Mouse (Mus musculus) liver, postnatal 0 days (tissue): ENCODE measurements around the gene Lipt2. TPM values are rescaled to one million over a fixed set of nuclear protein-coding genes. Genes with fewer than 3 reads are reported as not detected.

Source experiments
- ATAC-seq: fragments of 200-750 bp; cut with Nextera tagmentation; 2 replicates; pipeline ENCODE4 v1.8.0; 2017; ENCODE audit warnings: mild to moderate bottlenecking, moderate library complexity
- DNase-seq: peaks from one replicate; pipeline ENCODE4 v3.0.0-alpha.2; 2016
- H3K27ac ChIP-seq: fragments of 300-500 bp; sonication (generic); 2 replicates; pipeline ENCODE4 v1.5.1; 2014; ENCODE audit warnings: antibody characterized with exemption, moderate library complexity, mild to moderate bottlenecking, low read depth
- H3K27me3 ChIP-seq: fragments of 300-500 bp; sonication (generic); 2 replicates; pipeline ENCODE4 v1.6.1; 2014; ENCODE audit warnings: low read length, control low read depth, mixed read lengths; ENCODE audit not compliant: insufficient read depth
- H3K36me3 ChIP-seq: fragments of 300-500 bp; sonication (generic); replicated peaks from 2 replicates; pipeline ENCODE4 v1.6.1; 2014; ENCODE audit warnings: mild to moderate bottlenecking, control low read depth, low read length, moderate library complexity, mixed read lengths; ENCODE audit not compliant: insufficient read depth
- H3K4me1 ChIP-seq: fragments of 300-500 bp; sonication (generic); 2 replicates; pipeline ENCODE4 v1.6.1; 2014; ENCODE audit warnings: antibody characterized with exemption, mild to moderate bottlenecking, control low read depth; ENCODE audit not compliant: insufficient read depth
- H3K4me2 ChIP-seq: fragments of 300-500 bp; sonication (generic); 2 replicates; pipeline ENCODE4 v1.6.1; 2014; ENCODE audit warnings: low read depth, mild to moderate bottlenecking, low read length, moderate library complexity, mixed read lengths
- H3K4me3 ChIP-seq: fragments of 300-500 bp; sonication (generic); 2 replicates; pipeline ENCODE4 v1.5.1; 2014; ENCODE audit warnings: low read depth, low read length
- H3K9ac ChIP-seq: fragments of 300-500 bp; sonication (generic); replicated peaks from 2 replicates; pipeline ENCODE4 v1.6.1; 2014; ENCODE audit warnings: mild to moderate bottlenecking, moderate library complexity
- H3K9me3 ChIP-seq: fragments of 300-500 bp; sonication (generic); 2 replicates; pipeline ENCODE4 v1.6.1; 2016; ENCODE audit warnings: mild to moderate bottlenecking, control low read depth, low read length, mixed read lengths
- CTCF ChIP-seq: sonication (generic); IDR thresholded peaks from 2 replicates; pipeline ENCODE4 v1.5.1; 2016; ENCODE audit warnings: antibody characterized with exemption, low read depth
- EP300 ChIP-seq: IDR thresholded peaks from 2 replicates; pipeline ENCODE4 v1.6.1; 2016; ENCODE audit warnings: antibody characterized with exemption, low read depth, mild to moderate bottlenecking
- WGBS: fragments of 180-500 bp; shearing (Covaris S2); extraction: QIAGEN DNeasy Blood & Tissue Kit; methylation state at CpG from one replicate; pipeline ENCODE4 v1.1.7; 2014; ENCODE audit not compliant: insufficient replicate concordance; 5-methylcytosine and 5-hydroxymethylcytosine counted together
- polyA plus RNA-seq: library from polyadenylated mRNA; unstranded; fragments of >200 nt; fragmentation: Nextera tagmentation; extraction: Ambion mirVana; gene quantifications from 2 replicates; pipeline ENCODE4 v1.2.1, GENCODE M21; 2015

Gene Lipt2
- polyA plus RNA-seq, 1 experiment from 2014 or later: 6.4 TPM

DNA sequence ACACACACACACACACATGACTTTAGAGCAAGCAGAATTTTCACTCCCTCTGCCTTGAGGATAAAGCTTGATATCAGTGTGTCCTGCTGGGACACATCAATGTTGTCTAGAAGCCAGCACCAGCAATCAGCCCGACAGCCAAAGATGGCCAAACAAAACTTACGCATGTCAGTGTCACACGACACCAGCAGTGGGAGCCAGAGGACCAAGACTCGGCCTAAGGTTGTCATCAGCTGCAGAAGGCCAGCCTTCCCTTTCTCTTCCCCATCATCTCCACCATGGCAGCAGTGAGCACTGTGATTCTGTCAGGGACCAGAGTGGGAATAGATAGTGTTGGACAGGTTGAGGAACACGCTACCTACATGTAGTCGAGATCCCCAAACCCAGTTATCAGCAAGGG is 35.6 kb upstream of the Lipt2 start:
- WGBS: 47% methylated on average over 6 of the region's 6 CpGs
- peak; percentile 84 for TF ChIP-seq CTCF
- TF ChIP-seq EP300: no peak
- Histone ChIP-seq H3K9ac (no peak overlapping the region), H3K4me1 (peaks cover 5% of the 10 kb centered on the region; the same call in 1 of the 2 replicates), H3K4me3 (no peak overlapping the region), H3K27me3 (no peaks in the 10 kb centered on the region), H3K4me2 (no peak overlapping the region), H3K9me3 (no peaks in the 10 kb centered on the region), H3K27ac (no peak overlapping the region), H3K36me3 (peaks cover 8% of the 10 kb centered on the region)
- ATAC-seq (no peak), DNase-seq (peak; percentile 70)

- H3K36me3 ChIP-seq: peaks cover under 1% of the 10 kb centered on the region; the same call in 1 of the 2 replicates
- no peak overlapping the region for H3K9ac ChIP-seq
- H3K4me3 ChIP-seq: no peak overlapping the region
- no peak overlapping the region for H3K4me2 ChIP-seq
- 74% methylated on average over 2 of the region's 2 CpGs for WGBS
- peak; percentile 71 for DNase-seq
- H3K9me3 ChIP-seq: no peaks in the 10 kb centered on the region
- peaks cover 5% of the 10 kb centered on the region; the same call in 1 of the 2 replicates for H3K4me1 ChIP-seq
- H3K27ac ChIP-seq: no peak overlapping the region
- no peak for ATAC-seq
- H3K27me3 ChIP-seq: no peaks in the 10 kb centered on the region
- TF ChIP-seq CTCF (peak; percentile 76), EP300 (no peak)
Observed at GRCm38 (mm10) chr7:100124211-100124610, 34.9 kb upstream of the Lipt2 start.

DNA sequence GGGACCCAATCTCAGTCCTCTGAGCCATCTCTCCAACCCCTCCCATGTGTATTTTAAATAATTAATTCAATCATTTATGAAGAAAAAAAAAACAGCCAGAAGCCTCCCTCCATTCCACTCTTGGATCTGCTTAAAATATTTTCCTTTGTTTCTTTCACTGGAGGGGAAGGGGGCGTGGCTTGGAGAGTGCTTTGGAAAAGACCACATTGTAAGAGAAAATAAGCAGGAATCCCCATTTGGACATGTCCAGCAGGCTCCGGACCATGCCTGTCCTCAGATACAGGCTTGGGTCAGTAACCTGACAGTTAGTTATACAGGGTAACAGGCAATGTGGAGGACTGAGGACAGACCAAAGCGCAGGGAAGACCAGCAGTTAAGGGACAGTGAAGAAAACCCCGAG is 33.9 kb upstream of the Lipt2 start:
- 73% methylated on average over 4 of the region's 4 CpGs for WGBS
- Histone ChIP-seq H3K4me1 (no peaks in the 10 kb centered on the region), H3K27ac (no peak overlapping the region), H3K4me3 (no peak overlapping the region), H3K36me3 (no peaks in the 10 kb centered on the region; the same call in 1 of the 2 replicates), H3K9ac (no peak overlapping the region), H3K9me3 (no peaks in the 10 kb centered on the region), H3K4me2 (no peak overlapping the region), H3K27me3 (no peaks in the 10 kb centered on the region)
- DNase-seq (no peak), ATAC-seq (no peak)
- no peak for TF ChIP-seq EP300
- TF ChIP-seq CTCF: no peak

GRCm38 (mm10) chr7:100126514-100126913 is 32.6 kb upstream of the Lipt2 start:
- WGBS: 75% methylated on average over 7 of the region's 7 CpGs
- ATAC-seq (no peak), DNase-seq (no peak)
- no peak for TF ChIP-seq EP300
- TF ChIP-seq CTCF: no peak
- H3K36me3 ChIP-seq: no peaks in the 10 kb centered on the region; the same call in 1 of the 2 replicates
- H3K9ac ChIP-seq: no peak overlapping the region
- no peaks in the 10 kb centered on the region for H3K9me3 ChIP-seq
- H3K4me1 ChIP-seq: no peaks in the 10 kb centered on the region
- H3K27ac ChIP-seq: no peak overlapping the region
- H3K27me3 ChIP-seq: no peaks in the 10 kb centered on the region
- no peak overlapping the region for H3K4me2 ChIP-seq
- H3K4me3 ChIP-seq: no peak overlapping the region

- no peaks in the 10 kb centered on the region for H3K9me3 ChIP-seq
- ATAC-seq (no peak), DNase-seq (no peak)
- no peak overlapping the region for H3K4me2 ChIP-seq
- no peaks in the 10 kb centered on the region for H3K4me1 ChIP-seq
- H3K9ac ChIP-seq: no peak overlapping the region
- no peaks in the 10 kb centered on the region for H3K36me3 ChIP-seq
- no peaks in the 10 kb centered on the region for H3K27me3 ChIP-seq
- TF ChIP-seq CTCF (no peak), EP300 (no peak)
- no peak overlapping the region for H3K27ac ChIP-seq
- no peak overlapping the region for H3K4me3 ChIP-seq
- 55% methylated on average over 7 of the region's 7 CpGs for WGBS
Observed at GRCm38 (mm10) chr7:100128262-100129041, 30.6 kb upstream of the Lipt2 start.

DNA sequence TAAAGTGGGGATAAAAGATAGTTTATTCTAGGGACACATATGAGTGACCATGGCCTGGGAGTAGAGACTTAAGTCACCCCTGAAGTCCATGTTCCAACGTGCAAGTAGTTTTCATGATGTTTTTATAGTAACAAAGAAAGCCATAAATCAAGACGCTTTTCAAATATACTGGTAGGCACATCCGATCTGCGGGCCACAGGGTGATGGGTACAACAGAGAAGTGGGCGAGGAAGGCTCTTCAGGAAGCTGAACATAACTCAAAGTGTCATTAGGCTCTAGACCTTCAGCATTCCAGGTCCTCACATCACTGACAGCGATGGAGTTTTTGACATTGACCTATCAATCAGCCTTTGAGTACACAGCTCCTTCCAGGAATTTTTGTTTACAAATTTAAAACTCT is 28.5 kb upstream of the Lipt2 start:
- Histone ChIP-seq H3K27ac (no peak overlapping the region), H3K4me1 (no peaks in the 10 kb centered on the region), H3K36me3 (no peaks in the 10 kb centered on the region), H3K9me3 (no peaks in the 10 kb centered on the region), H3K9ac (no peak overlapping the region), H3K27me3 (no peaks in the 10 kb centered on the region), H3K4me3 (no peak overlapping the region), H3K4me2 (no peak overlapping the region)
- 25% methylated on average over 6 of the region's 6 CpGs for WGBS
- TF ChIP-seq CTCF (no peak), EP300 (no peak)
- DNase-seq (no peak), ATAC-seq (no peak)
